Mouse (Mus musculus) stomach, postnatal 0 days (tissue): ENCODE data around the gene Zscan4-ps1.
"Not testable (repeated sequence)": the region's sequence is repeated elsewhere in the genome, so short reads cannot be mapped to it uniquely, and the experiment has no call there.

Source experiments
- CTCF ChIP-seq: IDR thresholded peaks from 2 replicates; pipeline ENCODE4 v1.5.1; 2016; ENCODE audit warnings: antibody characterized with exemption, low read depth, mild to moderate bottlenecking, moderate library complexity
- EP300 ChIP-seq: optimal IDR thresholded peaks from 2 replicates; pipeline ENCODE3; 2016; ENCODE audit warnings: antibody characterized with exemption

GRCm38 (mm10) chr7:11069591-11069990, at the start of gene Zscan4-ps1:
- TF ChIP-seq CTCF, EP300: not testable (repeated sequence)
